Mouse (Mus musculus): ENCODE data around the gene Psme2b.

Psme2b gene

GRCm38 (mm10) chr11:48902021-48902420 is 44.0 kb downstream of the Psme2b start, which contains the start of gene Gm5431:
TSS of gene Gm5431 (minus strand) at chr11:48902214.
- in situ Hi-C loops (cut with MboI, MseI) = loop anchor here (25.0 kb wide), 1 partner anchor 1915 kb away; no protein-coding TSS in a partner anchor

GRCm38 (mm10) chr11:48901567-48901930 is 44.4 kb downstream of the Psme2b start:
- in situ Hi-C loops (cut with MboI, MseI) = loop anchor here (25.0 kb wide), 1 partner anchor 1914 kb away; no protein-coding TSS in a partner anchor

GRCm38 (mm10) chr11:48900654-48901566 is 45.1 kb downstream of the Psme2b start:
- in situ Hi-C loops (cut with MboI, MseI) = loop anchor here (25.0 kb wide), 1 partner anchor 1914 kb away; no protein-coding TSS in a partner anchor

GRCm38 (mm10) chr11:48898812-48899431 is 47.1 kb downstream of the Psme2b start:
- in situ Hi-C loops (cut with MboI, MseI) = no loop called here
